Mouse (Mus musculus) hematopoietic stem cell, adult 5-6 weeks (primary cell): ENCODE data around the gene Eml2. TPM values are rescaled to one million over a fixed set of nuclear protein-coding genes. Genes with fewer than 3 reads are reported as not detected.
A peak's percentile ranks its signal among the peaks of the same experiment; 100 is the strongest.
"Not testable (repeated sequence)": the region's sequence is repeated elsewhere in the genome, so short reads cannot be mapped to it uniquely, and the experiment has no call there.

Experiments
- ATAC-seq, 2 experiments: fragments of 125-278 bp in 1 of 2; replicated peaks in 1 of 2; 2 replicates each; pipeline ENCODE4 v1.8.0; 2016 to 2017; ENCODE audit warnings: inconsistent platforms in 2 of 2, mild to moderate bottlenecking in 2 of 2, moderate number of reproducible peaks in 2 of 2, low read depth in 1 of 2, moderate TSS enrichment in 1 of 2; ENCODE audit not compliant: low FRiP score in 2 of 2, poor library complexity in 2 of 2, severe bottlenecking in 2 of 2, insufficient read depth in 1 of 2, low TSS enrichment in 1 of 2
- total RNA-seq: library from RNA; stranded (forward); fragments of 172-1452, 232-1000 nt; gene quantifications from 2 replicates; pipeline ENCODE4 v1.2.3, GENCODE M21; 2017

Gene Eml2
- total RNA-seq: 20.0 and 23.6 TPM in 2 replicates

- no peak for ATAC-seq
These were observed at the start of gene Eml2 for GRCm38 (mm10) chr7:19175708-19176515. Gene Eml2 (plus strand): TSS chr7:19176421.

GRCm38 (mm10) chr7:19127744-19128143, 48.5 kb upstream of the Eml2 start:
- no peak for ATAC-seq

GRCm38 (mm10) chr7:19129396-19129795, 46.8 kb upstream of the Eml2 start:
- no peak for ATAC-seq

GRCm38 (mm10) chr7:19130657-19131056, 45.6 kb upstream of the Eml2 start:
- no peak for ATAC-seq

GRCm38 (mm10) chr7:19131324-19131848, 44.8 kb upstream of the Eml2 start:
- ATAC-seq: peak; percentile 98

- ATAC-seq: no peak
These were observed 40.1 kb upstream of the Eml2 start for GRCm38 (mm10) chr7:19136168-19136567.

GRCm38 (mm10) chr7:19136673-19137334, 39.4 kb upstream of the Eml2 start:
- no peak for ATAC-seq

GRCm38 (mm10) chr7:19137380-19137779, 38.8 kb upstream of the Eml2 start:
- ATAC-seq: no peak

- no peak for ATAC-seq
These were observed 29.4 kb upstream of the Eml2 start for GRCm38 (mm10) chr7:19146793-19147192.

- ATAC-seq: no peak
These were observed 28.6 kb upstream of the Eml2 start for GRCm38 (mm10) chr7:19147497-19148045.

GRCm38 (mm10) chr7:19148180-19148874, 27.9 kb upstream of the Eml2 start:
- ATAC-seq: no peak

GRCm38 (mm10) chr7:19148875-19149541, 27.2 kb upstream of the Eml2 start, which contains the start of gene Qpctl:
Gene Qpctl (minus strand): TSS chr7:19149291.
- ATAC-seq: peak; percentile 91 to 92

- ATAC-seq: peak; percentile 72 to 84
These were observed 26.6 kb upstream of the Eml2 start, which contains the start of gene Snrpd2 for GRCm38 (mm10) chr7:19149626-19150025. Gene Snrpd2 (plus strand): TSS chr7:19149722.

GRCm38 (mm10) chr7:19151121-19151520, 25.1 kb upstream of the Eml2 start:
- not testable (repeated sequence) for ATAC-seq

- ATAC-seq: no peak
These were observed 21.4 kb upstream of the Eml2 start for GRCm38 (mm10) chr7:19154796-19155195.

- no peak for ATAC-seq
These were observed 20.3 kb upstream of the Eml2 start for GRCm38 (mm10) chr7:19155825-19156475.
